Mouse (Mus musculus) lung, postnatal 0 days (tissue): ENCODE results near the gene Cr2.

ENCODE experiments used
- CTCF ChIP-seq: IDR thresholded peaks from 2 replicates; pipeline ENCODE4 v1.5.1; 2016; ENCODE audit warnings: antibody characterized with exemption, mild to moderate bottlenecking
- EP300 ChIP-seq: IDR thresholded peaks from 2 replicates; pipeline ENCODE4 v1.6.1; 2016; ENCODE audit warnings: antibody characterized with exemption, mild to moderate bottlenecking, control low read depth

DNA sequence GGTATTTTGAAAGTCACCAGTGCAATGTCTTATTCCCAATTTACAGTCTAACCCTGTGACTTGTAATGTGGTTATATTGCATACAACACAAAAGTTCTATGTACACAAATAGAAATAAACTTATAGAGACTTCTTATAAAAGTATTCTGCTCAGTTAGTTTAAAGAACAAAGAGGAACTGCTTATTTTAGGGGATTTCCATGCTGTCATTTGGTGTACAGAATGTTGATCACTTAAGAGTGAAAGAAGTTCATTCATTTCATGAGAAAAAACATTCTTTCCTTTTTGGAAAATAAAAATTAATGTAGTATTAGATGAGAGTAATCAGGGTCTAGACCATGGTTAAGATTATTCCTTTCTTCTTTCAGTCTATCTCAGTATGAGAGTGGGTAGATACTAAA lies 8.2 kb upstream of the Cr2 start:
- TF ChIP-seq CTCF: no peak
- no peak for TF ChIP-seq EP300
